In the genomic region with DNA sequence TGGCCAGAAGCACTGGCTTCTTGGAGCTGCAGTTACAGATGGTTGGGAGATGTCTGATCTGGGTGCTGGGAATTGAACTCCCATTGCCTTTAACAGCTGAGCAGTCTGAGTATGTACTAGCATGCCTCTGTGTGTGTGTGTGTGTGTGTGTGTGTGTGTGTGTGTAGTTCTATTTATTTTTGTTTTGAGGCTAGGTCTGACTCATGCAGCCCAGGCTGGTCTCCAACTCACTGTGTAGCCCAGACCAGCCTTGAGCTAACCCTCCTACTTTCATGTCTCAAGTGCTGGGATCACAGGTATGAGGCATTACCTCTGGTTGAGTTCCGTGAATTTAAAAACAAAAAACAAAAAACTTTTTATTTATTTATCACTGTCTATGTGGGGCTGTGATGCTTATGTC, we compare ENCODE assay signal across 46 mouse cellular contexts. TPM values are rescaled to one million over a fixed set of nuclear protein-coding genes. Genes with fewer than 3 reads are reported as not detected.
"Had no signal": no experiment of that assay in that cellular context is flagged by ENCODE, and none has a peak within 500 bp of the region (broad histone marks: within the 10 kb centered on the region; RNA-seq: fewer than 3 reads in every experiment).

No protein-coding gene starts in this region.

- DNase-seq: left cerebral cortex, postnatal 4 days; liver; liver, embryonic 13.5 days; liver, postnatal 0 days; lung, adult 18-20 months; lung, adult 2 months; lung, embryonic 14.5 days; lung, postnatal 10 days; lung, postnatal 14 days; lung, postnatal 36 days; lung, postnatal 4 days; midbrain, embryonic 14.5 days had no signal

- H3K4me1 ChIP-seq: liver, embryonic 12.5 days; liver, embryonic 13.5 days; liver, embryonic 15.5 days; midbrain, embryonic 10.5 days; midbrain, embryonic 12.5 days; midbrain, embryonic 13.5 days; midbrain, embryonic 15.5 days had no signal

- H3K36me3 ChIP-seq: limb, embryonic 10.5 days; limb, embryonic 12.5 days; limb, embryonic 13.5 days; limb, embryonic 15.5 days; liver, embryonic 12.5 days; liver, embryonic 13.5 days; liver, embryonic 15.5 days; lung, embryonic 15.5 days; midbrain, embryonic 10.5 days; midbrain, embryonic 12.5 days; midbrain, embryonic 13.5 days; midbrain, embryonic 15.5 days had no signal

- H3K4me3 ChIP-seq: limb, embryonic 10.5 days; limb, embryonic 12.5 days; limb, embryonic 13.5 days; limb, embryonic 15.5 days; liver, embryonic 12.5 days; liver, embryonic 13.5 days; liver, embryonic 15.5 days; lung, embryonic 15.5 days; megakaryocyte, embryonic 14.5 days; midbrain, embryonic 10.5 days; midbrain, embryonic 12.5 days; midbrain, embryonic 13.5 days; midbrain, embryonic 15.5 days; myocyte had no signal

- H3K27ac ChIP-seq: limb, embryonic 10.5 days; limb, embryonic 15.5 days; liver, embryonic 12.5 days; liver, embryonic 13.5 days; liver, embryonic 14.5 days; liver, embryonic 15.5 days; lung, embryonic 15.5 days; macrophage; midbrain, embryonic 10.5 days; midbrain, embryonic 12.5 days; midbrain, embryonic 13.5 days; midbrain, embryonic 15.5 days had no signal

- H3K27me3 ChIP-seq: limb, embryonic 12.5 days; limb, embryonic 13.5 days; limb, embryonic 15.5 days; liver, embryonic 13.5 days; lung, embryonic 15.5 days; midbrain, embryonic 12.5 days; midbrain, embryonic 13.5 days; midbrain, embryonic 15.5 days had no signal

- H3K9ac ChIP-seq: limb, embryonic 12.5 days; limb, embryonic 13.5 days; limb, embryonic 15.5 days; liver, embryonic 12.5 days; liver, embryonic 13.5 days; liver, embryonic 14.5 days; liver, embryonic 15.5 days; liver, postnatal 0 days; lung, embryonic 14.5 days; lung, embryonic 15.5 days; midbrain, embryonic 12.5 days; midbrain, embryonic 13.5 days; midbrain, embryonic 15.5 days had no signal

RNA-seq across cellular contexts. Expression of a gene that starts 10.3 kb away (rescaled TPM):
- total RNA-seq: monocyte, adult 5-6 weeks had no signal
- polyA plus RNA-seq: liver, adult 2 months had no signal

RNA-seq across cellular contexts. Expression of a gene that starts 11.8 kb away (rescaled TPM):
- total RNA-seq: left cerebral cortex, postnatal 10 days; left cerebral cortex, postnatal 14 days; left cerebral cortex, postnatal 25 days; left cerebral cortex, postnatal 36 days; left cerebral cortex, postnatal 4 days; liver, adult 2 months; megakaryocyte progenitor cell, adult 5-6 weeks; megakaryocyte, adult 5-6 weeks; megakaryocyte-erythroid progenitor cell, adult 5-6 weeks; midbrain, postnatal 0 days; monocyte, adult 5-6 weeks had no signal
- polyA plus RNA-seq: limb, embryonic 10.5 days; limb, embryonic 11.5 days; limb, embryonic 12.5 days; limb, embryonic 13.5 days; limb, embryonic 14.5 days; limb, embryonic 15.5 days; liver, adult 2 months; liver, embryonic 11.5 days; liver, embryonic 12.5 days; liver, embryonic 13.5 days; liver, embryonic 14.5 days; liver, embryonic 15.5 days; liver, embryonic 16.5 days; liver, postnatal 0 days; lung, adult 2 months; lung, embryonic 14.5 days; lung, embryonic 15.5 days; lung, embryonic 16.5 days; lung, postnatal 0 days; macrophage; midbrain, embryonic 10.5 days; midbrain, embryonic 11.5 days; midbrain, embryonic 12.5 days; midbrain, embryonic 13.5 days; midbrain, embryonic 14.5 days; midbrain, embryonic 15.5 days; midbrain, embryonic 16.5 days; midbrain, postnatal 0 days; myocyte; neural tube, embryonic 11.5 days had no signal

RNA-seq across cellular contexts. Expression of a gene that starts 18.9 kb away (rescaled TPM):
- total RNA-seq: left cerebral cortex, postnatal 10 days; left cerebral cortex, postnatal 14 days; left cerebral cortex, postnatal 25 days; left cerebral cortex, postnatal 36 days; left cerebral cortex, postnatal 4 days; liver, adult 2 months; megakaryocyte progenitor cell, adult 5-6 weeks; megakaryocyte, adult 5-6 weeks; megakaryocyte-erythroid progenitor cell, adult 5-6 weeks; midbrain, postnatal 0 days had no signal
- polyA plus RNA-seq: limb, embryonic 10.5 days; limb, embryonic 11.5 days; limb, embryonic 14.5 days; liver, adult 2 months; liver, embryonic 11.5 days; liver, embryonic 12.5 days; liver, embryonic 13.5 days; liver, embryonic 14.5 days; liver, embryonic 15.5 days; liver, embryonic 16.5 days; liver, postnatal 0 days; lung, embryonic 14.5 days; lung, embryonic 16.5 days; lung, postnatal 0 days; macrophage; midbrain, embryonic 10.5 days; midbrain, embryonic 11.5 days; midbrain, embryonic 12.5 days; midbrain, embryonic 13.5 days; midbrain, embryonic 14.5 days; midbrain, postnatal 0 days; myocyte; neural tube, embryonic 11.5 days had no signal

RNA-seq across cellular contexts. Expression of a gene that starts 28.6 kb away (rescaled TPM):
- total RNA-seq: left cerebral cortex, postnatal 10 days; left cerebral cortex, postnatal 14 days; left cerebral cortex, postnatal 25 days; left cerebral cortex, postnatal 36 days; left cerebral cortex, postnatal 4 days; liver, adult 2 months; megakaryocyte progenitor cell, adult 5-6 weeks; megakaryocyte, adult 5-6 weeks; megakaryocyte-erythroid progenitor cell, adult 5-6 weeks; midbrain, postnatal 0 days had no signal
- polyA plus RNA-seq: limb, embryonic 10.5 days; limb, embryonic 11.5 days; limb, embryonic 12.5 days; limb, embryonic 13.5 days; limb, embryonic 14.5 days; limb, embryonic 15.5 days; liver, adult 2 months; liver, embryonic 11.5 days; liver, embryonic 12.5 days; liver, embryonic 13.5 days; liver, embryonic 14.5 days; liver, embryonic 15.5 days; liver, embryonic 16.5 days; liver, postnatal 0 days; lung, embryonic 14.5 days; lung, embryonic 15.5 days; lung, embryonic 16.5 days; lung, postnatal 0 days; macrophage; midbrain, embryonic 10.5 days; midbrain, embryonic 11.5 days; midbrain, embryonic 12.5 days; midbrain, embryonic 13.5 days; midbrain, embryonic 14.5 days; midbrain, embryonic 15.5 days; midbrain, embryonic 16.5 days; midbrain, postnatal 0 days; myocyte; neural tube, embryonic 11.5 days had no signal

RNA-seq across cellular contexts. Expression of a gene that starts 33.8 kb away (rescaled TPM):
- total RNA-seq: left cerebral cortex, postnatal 10 days; left cerebral cortex, postnatal 14 days; left cerebral cortex, postnatal 25 days; left cerebral cortex, postnatal 36 days; left cerebral cortex, postnatal 4 days; liver, adult 2 months; megakaryocyte progenitor cell, adult 5-6 weeks; megakaryocyte, adult 5-6 weeks; megakaryocyte-erythroid progenitor cell, adult 5-6 weeks; midbrain, postnatal 0 days; monocyte, adult 5-6 weeks had no signal
- polyA plus RNA-seq: limb, embryonic 10.5 days; limb, embryonic 11.5 days; limb, embryonic 12.5 days; limb, embryonic 13.5 days; limb, embryonic 14.5 days; limb, embryonic 15.5 days; liver, adult 2 months; liver, embryonic 11.5 days; liver, embryonic 12.5 days; liver, embryonic 13.5 days; liver, embryonic 14.5 days; liver, embryonic 15.5 days; liver, embryonic 16.5 days; liver, postnatal 0 days; lung, adult 2 months; lung, embryonic 14.5 days; lung, embryonic 15.5 days; lung, embryonic 16.5 days; lung, postnatal 0 days; macrophage; midbrain, embryonic 10.5 days; midbrain, embryonic 11.5 days; midbrain, embryonic 12.5 days; midbrain, embryonic 13.5 days; midbrain, embryonic 14.5 days; midbrain, embryonic 15.5 days; midbrain, embryonic 16.5 days; midbrain, postnatal 0 days; myocyte; neural tube, embryonic 11.5 days had no signal
